Mouse (Mus musculus): Measurements from ENCODE around the gene Patz1. TPM values are rescaled to one million over a fixed set of nuclear protein-coding genes. Genes with fewer than 3 reads are reported as not detected.

The Patz1 gene
- total RNA-seq, 1 experiment from 2014 or later: 60.4 TPM

- no peak for ATAC-seq (ENCODE audit: extremely low read depth, insufficient number of reproducible peaks, low FRiP score, poor library complexity, severe bottlenecking)
Measured at GRCm38 (mm10) chr11:3346351-3346750, 57.7 kb downstream of the Patz1 start.

- peak; percentile 80 for ATAC-seq (ENCODE audit: extremely low read depth, insufficient number of reproducible peaks, low FRiP score, poor library complexity, severe bottlenecking)
Measured at GRCm38 (mm10) chr11:3347091-3347834, 58.6 kb downstream of the Patz1 start.

- no peak for ATAC-seq (ENCODE audit: extremely low read depth, insufficient number of reproducible peaks, low FRiP score, poor library complexity, severe bottlenecking)
Measured at GRCm38 (mm10) chr11:3347835-3348195, 59.1 kb downstream of the Patz1 start.

GRCm38 (mm10) chr11:3348576-3349342 lies 60.1 kb downstream of the Patz1 start:
- no peak for ATAC-seq (ENCODE audit: extremely low read depth, insufficient number of reproducible peaks, low FRiP score, poor library complexity, severe bottlenecking)

- no peak for ATAC-seq (ENCODE audit: extremely low read depth, insufficient number of reproducible peaks, low FRiP score, poor library complexity, severe bottlenecking)
Measured at GRCm38 (mm10) chr11:3349343-3349695, 60.6 kb downstream of the Patz1 start.

GRCm38 (mm10) chr11:3352131-3352530 lies 63.5 kb downstream of the Patz1 start:
- ATAC-seq (ENCODE audit: extremely low read depth, insufficient number of reproducible peaks, low FRiP score, poor library complexity, severe bottlenecking): no peak

GRCm38 (mm10) chr11:3352990-3353585 lies 64.4 kb downstream of the Patz1 start:
- no peak for ATAC-seq (ENCODE audit: extremely low read depth, insufficient number of reproducible peaks, low FRiP score, poor library complexity, severe bottlenecking)

Other genes starting within 250 kb of the Patz1 start
- gene Sfi1, start 95.4 kb upstream of the Patz1 start, total RNA-seq (2017): 60.9 and 65.4 TPM in 2 replicates
- gene Eif4enif1, start 86.5 kb upstream of the Patz1 start, total RNA-seq (2017): 75.0 and 81.2 TPM in 2 replicates
- gene Drg1, start 22.5 kb upstream of the Patz1 start, total RNA-seq (2017): 129 and 137 TPM in 2 replicates
- 62.5 and 68.5 TPM in 2 replicates for gene Pik3ip1, start 41.5 kb downstream of the Patz1 start, total RNA-seq (2017)
- gene Limk2, start 120.3 kb downstream of the Patz1 start, total RNA-seq (2017): 46.5 and 53.3 TPM in 2 replicates
- gene Rnf185, start 163.5 kb downstream of the Patz1 start, total RNA-seq (2017): 18.4 and 22.3 TPM in 2 replicates
- 0.61 and 0.70 TPM in 2 replicates for gene Pla2g3, start 199.4 kb downstream of the Patz1 start, total RNA-seq (2017)
- 0.70 and 1.4 TPM in 2 replicates for gene Inpp5j, start 215.9 kb downstream of the Patz1 start, total RNA-seq (2017)
- gene Selenom, start 225.8 kb downstream of the Patz1 start, total RNA-seq (2017): 0.86 and 2.0 TPM in 2 replicates

Data from neutrophil, adult 5-6 weeks (primary cell).